Mouse (Mus musculus) heart, adult 9 months (tissue): Measurements from ENCODE around the gene Galnt11.

ENCODE experiments used
- DNase-seq, 2 experiments: peaks; one replicate each; pipeline ENCODE4 v3.0.0; 2022; ENCODE audit warnings: low spot score in 2 of 2

Gene Galnt11

GRCm38 (mm10) chr5:25254491-25254890, 32.8 kb downstream of the Galnt11 start:
- DNase-seq: no peak

- no peak for DNase-seq
These were observed 35.0 kb downstream of the Galnt11 start for GRCm38 (mm10) chr5:25256686-25257085.

- DNase-seq: no peak
These were observed 39.7 kb downstream of the Galnt11 start for GRCm38 (mm10) chr5:25261452-25261851.

- no peak for DNase-seq
These were observed 40.6 kb downstream of the Galnt11 start for GRCm38 (mm10) chr5:25262266-25262665.

DNA sequence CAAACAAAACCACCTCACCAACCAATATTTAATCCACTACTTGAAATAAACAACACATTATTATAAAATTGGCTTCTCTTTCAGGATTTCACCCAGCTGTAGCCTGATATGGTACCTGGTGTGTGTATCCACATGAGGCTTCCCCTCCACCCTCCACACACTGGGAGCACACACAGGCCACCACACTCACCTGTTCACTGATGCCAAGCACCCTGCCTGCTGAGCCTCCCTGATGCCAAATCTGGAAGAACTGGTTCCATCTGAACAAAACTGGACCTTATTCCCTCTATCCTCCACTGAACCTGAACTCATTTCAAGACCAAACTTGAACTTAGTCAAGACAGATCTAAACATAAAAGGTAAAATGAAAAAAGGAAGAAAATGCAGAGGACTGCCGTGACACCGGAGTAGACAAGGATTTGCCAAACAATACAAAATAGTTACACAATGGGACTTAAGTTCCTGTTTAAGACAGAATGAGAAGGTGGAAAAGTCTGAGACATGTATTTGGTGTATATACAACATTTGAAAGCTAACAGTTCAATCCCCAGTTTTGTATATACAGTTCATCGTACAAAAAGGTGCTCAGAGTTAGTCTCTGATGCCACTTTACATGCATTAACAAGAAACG, 46.7 kb downstream of the Galnt11 start:
- no peak for DNase-seq

- DNase-seq: no peak
These were observed 53.9 kb downstream of the Galnt11 start for GRCm38 (mm10) chr5:25275629-25276028.

GRCm38 (mm10) chr5:25276365-25276764, 54.7 kb downstream of the Galnt11 start:
- DNase-seq: peak in 1 of 2 experiments; percentile 5

GRCm38 (mm10) chr5:25283988-25284387, 62.3 kb downstream of the Galnt11 start:
- DNase-seq: no peak

GRCm38 (mm10) chr5:25296830-25297229, 75.1 kb downstream of the Galnt11 start:
- DNase-seq: no peak

DNA sequence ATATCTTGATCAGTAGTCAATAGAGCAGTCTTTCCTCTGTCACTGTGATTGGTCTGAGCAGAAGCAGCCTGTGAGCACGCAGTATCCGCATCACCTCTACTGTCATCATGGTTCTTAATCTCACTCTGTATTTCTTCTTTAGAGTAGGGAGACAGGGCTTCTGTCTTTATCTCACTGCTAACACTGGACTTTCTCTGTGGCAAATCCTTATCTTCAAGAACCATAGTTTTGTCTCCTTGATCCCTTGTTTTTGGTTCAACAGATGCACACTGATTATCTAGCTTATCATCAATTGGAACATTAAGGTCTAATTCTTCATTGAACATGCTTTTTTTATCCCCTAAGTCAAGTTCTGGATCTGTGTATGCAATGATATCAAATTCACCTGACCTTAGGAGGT, 88.5 kb downstream of the Galnt11 start:
- no peak for DNase-seq

DNA sequence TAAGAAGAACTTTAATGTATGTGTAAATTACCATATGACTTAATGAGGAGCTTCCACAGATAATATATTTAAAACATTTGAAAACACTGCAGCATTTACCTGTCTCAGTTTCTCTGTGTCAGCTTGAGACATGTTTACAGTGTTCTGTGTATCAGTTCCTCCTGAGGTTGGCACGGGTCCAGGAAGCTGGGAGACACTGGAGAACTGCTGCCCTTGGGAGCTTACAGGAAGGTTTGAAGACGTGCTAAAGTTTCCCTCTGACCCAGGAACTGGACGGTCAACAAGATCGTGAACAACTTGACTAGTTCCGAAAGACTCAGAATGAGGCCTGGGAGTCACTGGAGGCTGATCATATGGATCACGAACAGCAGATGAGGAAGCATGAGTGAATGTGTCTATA, 92.2 kb downstream of the Galnt11 start:
- no peak for DNase-seq
